Mouse (Mus musculus): ENCODE measurements around the gene Trim47. TPM values are rescaled to one million over a fixed set of nuclear protein-coding genes. Genes with fewer than 3 reads are reported as not detected.

The Trim47 gene
- polyA plus RNA-seq (2017; shearing (Covaris generic)), result 0.44 TPM

DNA sequence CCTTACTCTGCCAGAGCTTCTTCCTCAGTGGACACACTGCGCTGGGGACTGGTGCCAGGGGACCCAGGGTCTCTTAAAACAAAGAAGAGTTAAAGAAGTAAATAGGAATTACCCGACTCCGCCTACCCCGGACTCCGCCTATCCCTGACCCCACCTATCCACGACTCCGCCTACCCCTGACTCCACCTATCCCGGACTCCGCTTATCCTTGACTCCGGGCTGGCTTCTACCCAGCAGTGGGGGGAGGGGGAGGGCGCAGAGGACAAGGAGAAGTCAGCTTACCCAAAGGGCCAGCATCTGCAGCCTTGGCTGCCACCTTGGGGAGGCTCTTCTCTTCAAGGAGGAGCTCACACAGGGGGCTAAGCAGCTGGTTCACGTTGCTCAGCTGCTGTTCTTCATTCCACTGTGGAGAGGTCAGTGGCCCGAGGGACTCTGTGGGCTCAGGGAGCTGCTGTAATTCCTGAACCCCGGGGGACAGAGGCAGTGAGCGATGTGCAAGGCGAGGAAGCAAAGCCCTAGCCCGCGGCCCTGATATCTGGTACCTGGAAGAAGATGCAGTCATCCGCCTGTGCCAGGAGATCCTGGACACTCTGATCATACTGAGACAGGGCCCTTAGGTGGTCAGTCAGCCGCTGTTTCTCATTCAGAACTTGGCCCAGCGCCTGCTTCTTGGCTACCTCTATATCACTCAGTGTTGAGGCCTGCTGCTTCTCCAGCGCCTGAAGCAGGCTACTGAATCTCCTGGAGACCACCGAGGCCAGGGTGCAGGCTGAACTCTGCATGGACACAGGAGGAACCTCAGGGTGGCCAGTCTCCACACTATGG is at the start of gene Trim47:
Trim47 (minus strand) TSS at position 55 of the 825 bp plus-strand sequence.

DNA sequence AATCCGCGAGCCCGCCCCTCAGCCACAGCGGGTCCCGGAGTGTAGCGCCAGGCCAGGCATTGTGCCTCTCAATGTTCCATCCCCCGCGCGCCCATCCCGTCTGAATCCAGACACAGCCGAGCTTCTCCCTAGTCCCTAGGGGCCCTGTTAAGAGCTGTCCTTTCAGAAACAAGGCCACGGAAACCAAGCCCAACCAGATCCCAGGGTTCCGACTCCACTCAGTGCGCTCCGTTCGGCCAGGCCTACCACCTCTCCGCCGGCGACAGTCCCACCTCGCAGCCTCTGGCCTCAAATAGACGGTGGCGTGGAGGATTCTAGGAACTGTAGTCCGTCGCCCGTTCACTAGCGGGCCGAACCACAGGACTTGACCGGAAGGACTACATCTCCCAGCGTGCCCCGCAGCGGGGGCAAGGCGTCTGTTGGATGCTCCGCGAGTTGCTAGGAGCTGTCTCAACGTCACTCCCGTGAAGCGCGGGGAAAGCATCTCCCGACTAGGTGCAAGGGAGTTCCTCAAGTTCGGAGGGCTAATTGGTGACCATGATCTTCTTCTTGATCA is 41.0 kb upstream of the Trim47 start, which contains the start of gene Fbf1:
Fbf1 (minus strand) TSS at position 283 of the 556 bp plus-strand sequence.

DNA sequence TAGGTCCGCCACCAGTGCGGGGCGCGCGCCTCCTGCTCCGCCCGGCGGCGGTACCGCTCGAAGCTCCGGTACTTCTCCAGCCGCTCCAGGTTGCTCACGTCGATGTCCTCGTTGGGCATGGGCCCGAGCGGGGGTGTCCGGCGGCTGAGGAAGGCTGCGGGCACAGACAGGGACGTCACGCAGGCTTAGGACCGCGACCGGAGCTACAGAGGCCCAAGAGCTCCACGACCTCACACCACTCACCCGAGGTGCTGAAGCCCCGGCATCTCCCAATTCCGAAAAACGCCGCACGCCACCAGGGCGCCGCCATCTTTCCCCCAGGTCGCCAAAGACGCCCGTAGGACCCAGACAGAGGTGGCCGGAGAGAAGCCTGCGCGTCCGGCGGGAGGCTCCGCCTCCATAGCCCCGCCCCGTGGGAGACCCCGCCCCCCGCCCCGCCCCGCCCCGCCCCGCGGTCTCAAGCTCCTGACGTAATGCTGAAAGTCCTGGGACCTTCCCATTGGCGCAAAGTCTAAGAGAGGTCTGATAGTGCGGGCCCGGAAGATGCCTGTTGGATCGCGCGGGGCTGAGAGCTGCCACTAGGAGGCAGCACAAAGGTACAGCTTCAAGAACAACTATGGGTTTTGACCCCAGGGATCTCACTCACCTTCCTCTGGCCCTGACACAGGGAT is 11.6 kb upstream of the Trim47 start, which contains the start of gene Mrpl38:
Mrpl38 (minus strand) TSS at position 401 of the 671 bp plus-strand sequence.

DNA sequence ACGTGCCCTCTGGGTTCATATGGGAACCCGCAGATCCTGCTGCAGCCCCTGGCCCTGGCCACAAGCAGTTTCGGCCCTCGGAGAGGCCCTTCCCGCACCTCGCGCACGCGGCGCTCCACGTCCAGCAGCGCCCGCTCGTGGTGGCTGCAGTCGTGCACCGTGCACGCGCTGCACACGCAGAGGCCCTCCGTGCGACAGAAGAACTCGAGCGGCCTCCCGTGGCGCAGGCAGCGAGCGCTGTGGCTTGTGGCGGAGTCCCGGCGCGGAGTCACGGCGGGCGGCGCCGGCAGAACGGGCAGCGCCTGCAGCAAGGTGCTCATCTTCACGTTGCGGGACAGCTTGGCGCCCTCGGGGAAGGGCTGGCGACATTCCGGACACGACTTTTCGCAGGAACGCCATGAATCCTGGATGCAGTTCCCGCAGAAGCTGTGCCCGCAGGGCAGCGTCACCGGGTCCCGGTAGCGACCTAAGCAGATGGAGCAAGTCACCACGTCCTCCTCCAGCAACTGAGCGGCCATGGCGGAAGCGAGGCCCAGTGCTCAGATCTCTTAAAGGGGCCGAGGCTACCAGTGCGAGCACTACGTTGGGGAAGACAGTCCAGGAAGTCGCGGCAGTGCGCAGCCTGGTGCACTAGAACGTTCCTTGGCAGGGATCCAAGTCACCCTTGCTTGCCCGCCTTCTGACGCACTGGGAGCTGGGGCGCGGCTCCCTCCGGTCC is 3.6 kb upstream of the Trim47 start, which contains the start of gene Trim65:
Trim65 (minus strand) TSS at position 641 of the 718 bp plus-strand sequence.

DNA sequence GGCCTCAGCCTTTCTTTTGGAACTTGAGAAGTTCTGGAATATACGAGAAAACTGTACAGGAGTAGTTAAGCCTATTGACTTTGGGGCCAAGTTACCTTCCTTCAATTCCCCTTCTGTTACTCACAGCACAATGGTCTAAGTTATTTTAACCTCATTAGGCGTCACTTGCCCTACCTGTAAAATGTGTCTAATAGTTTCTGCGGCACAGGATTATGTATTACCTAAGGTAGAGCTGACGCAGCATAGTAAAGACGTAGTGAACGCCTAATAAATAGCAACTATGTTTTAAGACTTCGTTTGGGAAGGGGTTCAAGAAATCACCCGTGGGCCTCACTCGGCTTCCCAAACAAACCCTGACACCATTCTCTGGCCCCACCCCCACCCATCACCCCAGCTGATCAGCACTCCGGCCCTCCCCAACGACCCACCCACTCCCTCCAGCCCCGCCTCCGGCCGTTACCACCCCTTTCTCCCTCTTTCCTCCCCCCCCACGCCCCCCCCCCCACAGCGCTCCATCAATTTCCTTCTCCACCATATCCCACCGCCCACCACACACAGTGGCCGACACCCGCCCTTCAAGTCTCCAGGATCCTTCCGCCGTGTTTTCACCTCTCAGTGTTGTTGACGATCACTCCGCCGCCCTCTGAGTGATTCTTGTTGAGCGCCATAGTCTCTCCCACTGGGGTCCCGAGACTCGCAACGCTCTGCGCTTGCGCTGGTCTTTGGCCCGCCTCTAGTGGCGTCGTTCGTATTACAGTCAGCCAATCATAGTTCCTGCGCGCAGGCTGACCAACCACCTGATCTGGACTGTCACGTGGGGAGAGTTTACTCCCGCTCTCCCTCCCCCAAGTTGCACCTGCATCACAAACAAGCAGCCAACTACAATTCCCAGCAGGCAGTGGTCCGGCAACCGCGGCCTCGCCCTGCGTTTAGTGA is 40.5 kb downstream of the Trim47 start, which contains the start of gene Wbp2:
Wbp2 (minus strand) TSS at position 738 of the 936 bp plus-strand sequence.

DNA sequence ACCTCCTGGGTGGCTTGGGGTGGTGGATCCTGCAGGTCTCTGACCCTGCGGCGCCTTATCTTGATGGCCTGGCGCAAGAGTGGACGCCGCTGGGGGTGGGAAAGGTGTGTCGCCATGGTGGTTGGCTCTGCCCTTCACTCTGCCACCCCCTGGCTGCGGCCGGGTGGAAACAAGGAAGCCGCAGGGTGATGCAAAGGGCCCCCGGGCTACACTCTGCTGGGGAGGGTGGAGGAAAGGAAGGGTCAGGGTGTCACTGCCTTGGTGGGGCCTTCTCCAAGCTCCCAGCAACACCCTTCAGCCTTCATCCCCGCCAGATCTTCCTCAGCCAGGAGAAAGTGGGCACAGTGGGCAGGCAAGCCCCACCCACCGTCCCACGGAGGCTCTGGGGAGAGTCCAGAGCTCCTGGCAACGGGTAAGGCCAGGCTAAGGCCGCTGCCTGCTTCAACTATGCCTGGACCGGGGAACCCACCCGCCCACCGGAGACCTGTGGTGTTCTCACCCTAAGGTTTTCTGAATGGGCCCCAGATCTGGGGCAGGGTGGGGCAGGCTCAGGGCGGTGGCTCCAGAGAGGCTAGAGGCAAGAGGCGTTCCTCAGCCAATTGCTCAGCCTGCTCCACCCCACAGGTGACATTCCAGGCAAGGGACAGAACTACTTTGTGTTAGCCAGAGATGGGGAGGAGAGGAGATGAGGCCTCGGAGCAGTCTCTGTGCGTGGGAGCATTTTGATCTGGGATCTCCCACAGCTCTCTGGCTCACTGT is 49.4 kb downstream of the Trim47 start, which contains the start of gene Unc13d:
Unc13d (minus strand) TSS at position 516 of the 759 bp plus-strand sequence.

Other genes starting within 250 kb of the Trim47 start
- gene Smim5, start 227.2 kb downstream of the Trim47 start, polyA plus RNA-seq (2017; shearing (Covaris generic)), result 0.86 TPM
- gene Smim6, start 215.2 kb downstream of the Trim47 start, polyA plus RNA-seq (2017; shearing (Covaris generic)), result 1.5 TPM
- 39.2 TPM for gene Sap30bp, start 193.9 kb downstream of the Trim47 start, polyA plus RNA-seq (2017; shearing (Covaris generic))
- 25.0 TPM for gene Recql5, start 193.7 kb downstream of the Trim47 start, polyA plus RNA-seq (2017; shearing (Covaris generic))
- not detected for gene Itgb4, start 152.5 kb downstream of the Trim47 start, polyA plus RNA-seq (2017; shearing (Covaris generic))
- 40.6 TPM for gene Galk1, start 114.5 kb downstream of the Trim47 start, polyA plus RNA-seq (2017; shearing (Covaris generic))
- 1,124 TPM for gene H3f3b, start 99.2 kb downstream of the Trim47 start, polyA plus RNA-seq (2017; shearing (Covaris generic))
- gene Unk, start 96.9 kb downstream of the Trim47 start, polyA plus RNA-seq (2017; shearing (Covaris generic)), result 41.6 TPM
- 205 TPM for gene Unc13d, start 49.2 kb downstream of the Trim47 start, polyA plus RNA-seq (2017; shearing (Covaris generic))
- 192 TPM for gene Wbp2, start 40.2 kb downstream of the Trim47 start, polyA plus RNA-seq (2017; shearing (Covaris generic))
- gene Trim65, start 3.9 kb upstream of the Trim47 start, polyA plus RNA-seq (2017; shearing (Covaris generic)), result 10.2 TPM
- gene Mrpl38, start 11.7 kb upstream of the Trim47 start, polyA plus RNA-seq (2017; shearing (Covaris generic)), result 65.8 TPM
- 10.8 TPM for gene Fbf1, start 41.0 kb upstream of the Trim47 start, polyA plus RNA-seq (2017; shearing (Covaris generic))
- 65.7 TPM for gene Ten1, start 71.6 kb upstream of the Trim47 start, polyA plus RNA-seq (2017; shearing (Covaris generic))
- 21.0 TPM for gene Acox1, start 71.8 kb upstream of the Trim47 start, polyA plus RNA-seq (2017; shearing (Covaris generic))
- gene Evpl, start 110.9 kb upstream of the Trim47 start, polyA plus RNA-seq (2017; shearing (Covaris generic)), result 0.09 TPM
- 81.5 TPM for gene Srp68, start 147.0 kb upstream of the Trim47 start, polyA plus RNA-seq (2017; shearing (Covaris generic))
- gene Galr2, start 153.7 kb upstream of the Trim47 start, polyA plus RNA-seq (2017; shearing (Covaris generic)), result not detected
- 89.2 TPM for gene Exoc7, start 180.0 kb upstream of the Trim47 start, polyA plus RNA-seq (2017; shearing (Covaris generic))
- gene Foxj1, start 208.2 kb upstream of the Trim47 start, polyA plus RNA-seq (2017; shearing (Covaris generic)), result not detected